Mouse (Mus musculus): ENCODE measurements around the gene Ankmy2.

DNA sequence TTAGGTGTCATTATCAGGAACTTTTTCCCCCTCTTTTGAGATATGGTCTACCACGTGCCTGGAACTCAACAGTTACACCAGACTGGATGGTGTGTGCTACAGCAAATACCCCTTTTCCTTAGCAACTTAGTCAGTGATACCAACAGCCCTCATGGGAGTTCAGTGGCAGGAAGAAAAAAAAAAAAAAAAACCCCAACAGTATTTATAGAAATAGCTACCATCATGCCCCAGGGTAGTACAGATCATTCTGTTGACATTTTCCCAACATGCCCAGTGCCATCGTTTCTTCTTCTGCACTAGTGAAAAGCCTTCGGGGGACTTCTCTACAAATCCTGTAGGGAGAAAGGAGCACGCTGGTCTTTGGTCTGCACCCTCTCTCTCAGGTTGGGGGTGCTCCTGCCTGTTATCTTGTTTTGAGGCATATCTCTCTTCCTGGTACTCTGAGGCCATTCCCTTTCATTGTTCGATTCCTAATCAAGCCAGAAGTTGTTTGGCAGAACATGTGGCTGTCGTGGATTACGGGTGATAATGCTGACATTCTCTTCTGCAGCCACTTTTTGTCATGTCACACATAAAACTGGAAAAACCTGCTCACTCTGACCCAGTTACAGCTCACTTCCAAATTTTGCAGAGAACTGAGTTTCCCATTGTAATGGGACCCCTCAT, 7.3 kb downstream of the Ankmy2 start:
- TF ChIP-seq CTCF (IDR thresholded peaks at IDR 0.05; ENCODE audit: control insufficient read depth, insufficient read depth, low read length) (no peak), POLR2A (IDR thresholded peaks at IDR 0.05; ENCODE audit: borderline replicate concordance, control insufficient read depth, low read depth, low read length) (no peak)

All from bone marrow, adult 2 months (tissue).